Mouse (Mus musculus) bone marrow, adult 2 months (tissue): Measurements from ENCODE around the gene Tyrobp.

Source experiments
- CTCF ChIP-seq: fragments of 200-500 bp; IDR thresholded peaks from 2 replicates; pipeline ENCODE4 v1.5.1; 2011; ENCODE audit warnings: low read length, control low read depth; ENCODE audit not compliant: control insufficient read depth, insufficient read depth
- POLR2A ChIP-seq: fragments of 200-500 bp; IDR thresholded peaks from 2 replicates; pipeline ENCODE4 v1.6.1; 2011; ENCODE audit warnings: low read depth, mild to moderate bottlenecking, control low read depth, low read length, borderline replicate concordance; ENCODE audit not compliant: control insufficient read depth

GRCm38 (mm10) chr7:30421890-30422435, 8.4 kb downstream of the Tyrobp start:
- TF ChIP-seq POLR2A (peak; percentile 60; the same call in 1 of the 2 replicates), CTCF (no peak)
